Mouse (Mus musculus) layer of hippocampus, adult 8-10 months (tissue): ENCODE data around the gene Cacna1c. TPM values are rescaled to one million over a fixed set of nuclear protein-coding genes. Genes with fewer than 3 reads are reported as not detected.
A peak's percentile ranks its signal among the peaks of the same experiment; 100 is the strongest.

Source experiments
- DNase-seq, 2 experiments: peaks; one replicate each; pipeline ENCODE4 v3.0.0; 2022; ENCODE audit warnings: low spot score in 2 of 2
- total RNA-seq, 4 experiments: library from RNA; stranded (reverse); gene quantifications; 2 replicates each; pipeline ENCODE4 v1.2.4; 2022

Gene Cacna1c
- total RNA-seq, 4 experiments from 2014 or later, result 67.6 to 88.2 (median 75.8) TPM

GRCm38 (mm10) chr6:118819657-118820056 lies 376.6 kb downstream of the Cacna1c start:
- no peak for DNase-seq

DNA sequence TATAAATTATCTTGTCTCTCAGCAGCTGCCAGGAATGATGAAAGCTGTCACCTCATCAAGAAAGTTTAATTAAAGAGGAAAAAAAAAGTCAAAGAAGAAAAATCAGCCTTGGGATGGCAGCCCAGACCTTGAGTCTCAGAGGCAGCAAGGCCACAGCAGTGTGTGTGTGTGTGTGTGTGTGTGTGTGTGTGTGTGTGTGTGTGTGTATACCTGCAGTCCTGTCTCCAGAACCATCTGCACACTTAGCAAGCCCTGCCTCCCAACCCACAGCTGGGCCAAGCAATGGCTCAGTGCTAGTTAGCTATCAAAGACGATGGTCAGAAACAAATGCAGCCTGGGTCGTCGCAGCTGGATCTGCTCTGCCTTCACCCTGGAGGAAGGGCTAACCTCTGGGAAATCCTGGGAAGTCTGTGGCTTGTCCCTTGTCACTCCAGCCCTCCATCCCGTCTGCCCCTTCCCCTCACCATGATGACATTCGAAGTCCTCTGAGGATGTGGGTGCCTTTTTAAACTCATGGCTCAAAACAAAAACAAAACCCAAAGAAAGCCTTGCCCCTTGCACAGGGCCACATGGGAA lies 378.2 kb downstream of the Cacna1c start:
- no peak for DNase-seq

DNA sequence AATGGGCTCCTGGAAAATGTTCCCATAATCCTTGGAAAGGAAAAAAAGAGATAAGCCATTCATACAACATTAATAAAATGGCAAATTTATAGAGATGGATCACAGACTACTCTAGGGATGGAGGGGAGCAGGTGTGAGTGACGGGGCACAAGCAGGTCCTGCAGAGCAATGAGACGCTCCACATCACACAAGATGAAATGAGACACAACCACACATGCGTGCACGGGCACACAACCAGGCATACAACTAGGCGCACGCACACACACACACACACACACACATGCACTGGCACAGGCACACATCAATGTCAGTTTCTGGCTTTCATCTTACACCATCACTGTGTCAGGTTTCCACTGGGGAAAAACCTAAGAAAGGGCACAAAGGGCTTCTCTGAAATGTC lies 380.0 kb downstream of the Cacna1c start:
- DNase-seq, result no peak

- no peak for DNase-seq
These were observed 383.7 kb downstream of the Cacna1c start for GRCm38 (mm10) chr6:118812556-118812955.

GRCm38 (mm10) chr6:118812007-118812406 lies 384.2 kb downstream of the Cacna1c start:
- no peak for DNase-seq

GRCm38 (mm10) chr6:118810834-118811233 lies 385.4 kb downstream of the Cacna1c start:
- no peak for DNase-seq

- DNase-seq, result no peak
These were observed 391.1 kb downstream of the Cacna1c start for GRCm38 (mm10) chr6:118805139-118805538.

- peak; percentile 37 to 50 for DNase-seq
These were observed 393.9 kb downstream of the Cacna1c start for GRCm38 (mm10) chr6:118802286-118802685.

DNA sequence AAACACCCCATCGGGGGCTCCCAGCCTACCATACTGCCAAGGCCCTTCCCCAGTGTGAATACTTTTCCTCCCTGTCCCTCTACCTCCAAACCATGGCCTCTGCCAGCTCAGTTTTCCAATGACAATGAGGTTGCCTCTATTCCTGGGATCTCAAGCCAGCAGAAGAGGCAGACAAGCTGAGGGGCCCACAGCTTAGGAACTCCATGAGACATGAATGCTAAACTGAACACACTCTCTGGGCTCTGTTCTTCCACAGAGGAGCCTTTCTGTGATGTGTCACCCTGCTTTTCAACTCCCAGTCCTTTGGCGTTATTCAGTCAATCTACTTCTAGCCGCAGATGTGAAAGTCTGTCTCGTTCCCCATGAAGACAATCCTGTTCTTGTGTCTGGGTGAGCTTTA lies 399.8 kb downstream of the Cacna1c start:
- no peak for DNase-seq

GRCm38 (mm10) chr6:118795716-118796115 lies 400.5 kb downstream of the Cacna1c start:
- no peak for DNase-seq

GRCm38 (mm10) chr6:118791921-118792368 lies 404.3 kb downstream of the Cacna1c start:
- peak; percentile 37 to 52 for DNase-seq

DNA sequence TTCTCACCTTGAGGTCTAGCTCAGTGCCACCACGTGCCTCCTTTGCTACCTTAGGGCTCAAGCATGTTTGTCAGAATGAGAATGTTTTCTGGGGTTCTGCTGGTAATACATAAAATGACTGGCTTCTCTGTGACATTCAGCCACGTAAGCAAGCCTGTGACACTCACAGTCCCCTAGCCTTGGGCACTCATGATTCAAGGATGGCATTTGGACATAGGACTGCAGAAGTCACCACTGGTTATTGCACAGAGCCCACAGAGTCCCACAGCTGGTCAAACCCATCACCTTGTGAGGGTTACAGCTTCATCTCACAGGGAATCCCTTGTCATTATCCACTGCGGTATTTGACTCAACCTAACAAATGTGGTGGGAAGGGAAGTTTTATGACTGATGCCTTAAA lies 408.3 kb downstream of the Cacna1c start:
- no peak for DNase-seq

- DNase-seq, result peak; percentile 43 to 59
These were observed 415.9 kb downstream of the Cacna1c start for GRCm38 (mm10) chr6:118780280-118780679.

- no peak for DNase-seq
These were observed 417.0 kb downstream of the Cacna1c start for GRCm38 (mm10) chr6:118779201-118779600.

DNA sequence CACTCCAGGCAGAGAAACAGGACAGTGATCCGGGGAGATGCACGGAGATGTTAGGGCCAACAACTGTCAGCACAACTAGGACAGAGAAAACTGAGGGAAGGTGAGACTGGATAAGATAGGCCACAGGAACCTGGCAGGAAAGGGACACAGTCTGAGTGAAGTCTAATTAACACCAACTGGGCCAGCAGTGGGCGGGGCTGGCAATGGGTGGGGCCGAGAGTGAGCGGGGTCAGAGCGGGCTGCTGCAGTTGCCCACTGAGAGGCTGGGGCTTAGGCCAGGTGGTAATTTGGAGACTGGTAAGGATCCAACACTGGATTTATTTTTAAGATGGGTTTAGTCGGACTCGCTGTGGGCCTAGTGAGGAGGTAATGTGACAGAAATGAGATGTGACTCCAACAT lies 418.8 kb downstream of the Cacna1c start:
- no peak for DNase-seq

DNA sequence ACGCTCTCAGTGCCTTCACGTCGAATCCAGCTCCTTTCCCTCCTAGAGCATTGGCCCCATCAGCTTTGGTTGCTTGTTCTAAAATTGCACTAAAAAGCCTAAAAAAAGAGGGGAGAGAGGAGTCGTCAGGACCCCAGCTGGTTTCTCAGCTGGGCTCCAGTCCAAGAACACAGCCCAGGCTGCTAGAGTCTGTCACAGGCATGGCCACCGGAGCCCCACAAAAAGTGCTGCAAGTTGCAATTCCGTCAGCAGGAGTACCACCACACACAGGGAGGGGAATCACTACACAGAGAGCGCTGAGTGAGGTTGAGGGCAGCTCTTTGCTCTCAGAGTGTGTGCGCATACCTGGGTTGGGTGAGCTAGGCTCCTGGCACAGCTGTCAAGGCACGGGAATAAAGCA lies 419.8 kb downstream of the Cacna1c start:
- DNase-seq, result no peak

GRCm38 (mm10) chr6:118772581-118772980 lies 423.6 kb downstream of the Cacna1c start:
- no peak for DNase-seq

- no peak for DNase-seq
These were observed 425.1 kb downstream of the Cacna1c start for GRCm38 (mm10) chr6:118771121-118771520.

- DNase-seq, result no peak
These were observed 425.8 kb downstream of the Cacna1c start for GRCm38 (mm10) chr6:118770396-118770795.

DNA sequence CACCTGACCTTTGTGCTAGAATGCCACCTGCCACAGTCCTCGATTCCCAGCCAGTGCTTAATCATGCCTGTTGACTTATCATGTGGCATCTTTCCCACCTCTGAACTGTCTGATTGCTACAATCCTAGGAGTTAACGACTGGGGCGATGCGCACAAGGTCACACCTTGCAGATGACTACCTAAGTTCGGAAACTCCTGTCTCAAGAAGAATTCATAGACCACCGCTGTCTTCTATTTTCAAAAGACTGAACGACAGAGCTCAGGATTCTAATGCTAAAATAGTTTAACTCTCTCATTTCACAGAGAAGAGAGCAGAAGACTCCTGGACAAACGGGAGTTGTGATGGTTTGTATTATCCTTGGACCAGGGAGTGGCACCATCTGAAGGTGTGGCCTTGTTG lies 426.4 kb downstream of the Cacna1c start:
- DNase-seq, result no peak

DNA sequence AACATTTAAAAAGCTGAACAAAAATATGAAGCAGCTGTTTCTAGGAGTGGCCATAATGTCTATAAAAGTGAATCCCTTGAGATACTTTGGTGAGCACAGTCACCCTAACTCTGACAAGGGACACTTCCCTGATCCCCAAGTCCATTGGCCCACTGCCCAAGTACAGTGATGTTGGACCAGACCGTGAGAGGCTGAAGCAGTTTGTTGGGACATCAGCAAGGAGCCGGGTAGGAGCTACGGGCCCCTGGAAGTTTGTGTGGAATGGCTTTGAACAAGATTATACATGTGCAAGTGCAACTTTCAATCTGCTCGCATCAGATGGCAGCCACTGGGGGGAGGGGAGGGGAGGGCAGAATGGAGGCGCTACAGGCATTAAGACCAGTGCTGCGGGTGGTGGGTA lies 428.5 kb downstream of the Cacna1c start:
- no peak for DNase-seq

DNA sequence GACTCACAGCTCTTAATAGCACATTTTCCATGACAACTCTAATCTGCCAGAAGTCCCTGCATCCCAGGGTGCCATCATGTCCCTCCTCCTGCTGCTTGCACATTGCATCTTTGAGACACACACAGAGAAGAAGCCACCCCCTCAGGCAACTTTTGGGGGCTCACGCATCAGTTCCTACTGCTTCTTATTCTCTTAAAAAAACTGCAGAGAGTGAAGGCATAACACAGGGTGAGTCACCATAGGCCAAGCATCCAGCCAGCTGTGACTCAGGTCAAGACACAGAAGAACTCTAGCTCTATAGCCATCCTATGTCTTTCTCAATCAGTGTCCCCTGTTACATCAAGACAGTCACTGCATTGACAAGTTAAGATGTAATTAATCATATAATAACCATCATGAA lies 431.0 kb downstream of the Cacna1c start:
- no peak for DNase-seq

DNA sequence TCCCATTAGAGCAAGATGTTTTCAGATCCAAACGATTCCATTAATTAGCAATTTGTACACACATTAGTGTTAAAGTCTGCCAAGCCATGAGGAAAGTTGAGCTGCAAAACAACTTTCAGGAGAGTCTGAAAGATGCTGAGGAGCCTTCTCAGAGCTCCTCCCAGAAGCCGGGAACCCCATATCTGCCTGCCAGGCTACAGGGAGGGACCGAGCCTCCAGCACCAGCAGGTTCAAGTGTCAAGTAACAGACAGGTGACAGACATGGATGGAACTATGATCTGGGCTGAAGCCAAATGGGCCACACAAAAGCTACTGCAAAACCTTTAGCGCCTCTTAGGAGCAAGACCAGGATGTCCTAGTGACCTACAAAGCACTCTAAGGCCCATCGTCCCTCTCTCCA lies 437.2 kb downstream of the Cacna1c start:
- DNase-seq, result no peak
